Mouse (Mus musculus): ENCODE measurements around the gene Ephb1. TPM values are rescaled to one million over a fixed set of nuclear protein-coding genes. Genes with fewer than 3 reads are reported as not detected.

Gene Ephb1
- total RNA-seq (2012; rRNA removed) = not detected in 2 replicates
- polyA plus RNA-seq (2012; ENCODE audit: insufficient read depth in 1 of 2, insufficient read length in 2 of 2, low read depth in 1 of 2, low replicate concordance in 2 of 2, missing spikeins in 1 of 2) = not detected

- no peaks in the 10 kb centered on the region for H3K27me3 ChIP-seq (ENCODE audit: control insufficient read depth in 1 of 2, insufficient read depth in 2 of 2, low read length in 2 of 2)
- no peaks in the 10 kb centered on the region for H3K36me3 ChIP-seq (ENCODE audit: control insufficient read depth in 1 of 2, insufficient read depth in 2 of 2, low read length in 2 of 2)
- peak; percentile 54 for DNase-seq (ENCODE audit: low read depth, low spot score)
- no peaks in the 10 kb centered on the region for H3K4me1 ChIP-seq (ENCODE audit: control insufficient read depth in 1 of 2, insufficient read depth in 2 of 2, low read length in 2 of 2)
- H3K4me3 ChIP-seq (ENCODE audit: control insufficient read depth in 1 of 2, insufficient read depth in 1 of 2, low read depth in 2 of 2, low read length in 2 of 2) = no peak within 1 kb of the TSS
- H3K79me2 ChIP-seq (ENCODE audit: control insufficient read depth, insufficient read depth, low read length, poor library complexity) = no peaks in the 10 kb centered on the region
- no peak within 1 kb of the TSS for H3K27ac ChIP-seq (ENCODE audit: control insufficient read depth, low read depth, low read length)
- TF ChIP-seq GABPA (IDR thresholded peaks at IDR 0.05; ENCODE audit: low read depth, low read length) (no peak), MAZ (IDR thresholded peaks at IDR 0.05; ENCODE audit: low read depth, low read length) (no peak), GATA1 (IDR thresholded peaks at IDR 0.05; ENCODE audit: low read depth, low read length) (no peak), MYC (IDR thresholded peaks at IDR 0.05; ENCODE audit: low read depth, low read length) (no peak), ZC3H11A (IDR thresholded peaks at IDR 0.05; ENCODE audit: low read depth, low read length) (peak; percentile 49), RCOR1 (IDR thresholded peaks at IDR 0.05; ENCODE audit: low read depth, low read length) (no peak), SMC3 (IDR thresholded peaks at IDR 0.05; ENCODE audit: low read depth, low read length) (peak; percentile 79), KAT2A (conservative IDR thresholded peaks at IDR 0.05; ENCODE audit: low read depth, low read length) (no peak), JUND (IDR thresholded peaks at IDR 0.05; ENCODE audit: low read depth, low read length) (no peak), POLR2A (IDR thresholded peaks at IDR 0.05; ENCODE audit: control insufficient read depth in 1 of 2, insufficient read depth in 1 of 2, low read depth in 1 of 2, low read length in 2 of 2, poor library complexity in 1 of 2) (no peak), NRF1 (IDR thresholded peaks at IDR 0.05; ENCODE audit: insufficient read depth, low read depth, low read length, poor library complexity, severe bottlenecking) (no peak), MEF2A (IDR thresholded peaks at IDR 0.05; ENCODE audit: extremely low read depth, insufficient replicate concordance, low read depth, low read length, poor library complexity, severe bottlenecking) (no peak), BHLHE40 (IDR thresholded peaks at IDR 0.05; ENCODE audit: borderline replicate concordance, low read depth, low read length) (no peak), POLR2AphosphoS5 (IDR thresholded peaks at IDR 0.05; ENCODE audit: borderline replicate concordance, low read depth, low read length) (no peak), ZNF384 (IDR thresholded peaks at IDR 0.05; ENCODE audit: low read depth, low read length) (no peak), TCF12 (IDR thresholded peaks at IDR 0.05; ENCODE audit: low read depth, low read length) (no peak), MYB (IDR thresholded peaks at IDR 0.05; ENCODE audit: low read depth, low read length) (no peak), CHD1 (IDR thresholded peaks at IDR 0.05; ENCODE audit: low read depth, low read length) (no peak), USF1 (IDR thresholded peaks at IDR 0.05; ENCODE audit: low read depth, low read length) (no peak), TBP (IDR thresholded peaks at IDR 0.05; ENCODE audit: low read depth, low read length) (no peak), CHD2 (IDR thresholded peaks at IDR 0.05; ENCODE audit: low read length) (no peak), MXI1 (IDR thresholded peaks at IDR 0.05; ENCODE audit: low read depth, low read length) (no peak), ZKSCAN1 (IDR thresholded peaks at IDR 0.05; ENCODE audit: low read depth, low read length) (no peak), CTCF (IDR thresholded peaks at IDR 0.05 in 2 of 3, conservative IDR thresholded peaks at IDR 0.05 in 1 of 3; ENCODE audit: control insufficient read depth in 1 of 3, insufficient read depth in 1 of 3, low read depth in 2 of 3, low read length in 3 of 3, poor library complexity in 1 of 3, severe bottlenecking in 1 of 3) (peak; percentile 73 to 83 (median 81)), RAD21 (IDR thresholded peaks at IDR 0.05; ENCODE audit: low read depth, low read length) (peak; percentile 71), HCFC1 (IDR thresholded peaks at IDR 0.05; ENCODE audit: low read depth, low read length) (no peak), NELFE (IDR thresholded peaks at IDR 0.05; ENCODE audit: low read depth, low read length) (no peak)
- H3K9ac ChIP-seq (ENCODE audit: control insufficient read depth, low read depth, low read length, poor library complexity, severe bottlenecking) = no peak within 1 kb of the TSS
- no peaks in the 10 kb centered on the region for H3K9me3 ChIP-seq (replicated peaks; ENCODE audit: insufficient read depth, low read length)
Measured at GRCm38 (mm10) chr9:102354561-102354973, at the start of gene Ephb1. Ephb1 (minus strand) TSS chr9:102354693.
